Mouse (Mus musculus) MEL (cell line): ENCODE measurements around the gene Ccdc171.

Experiments
- CTCF ChIP-seq, 3 experiments: IDR thresholded peaks in 2 of 3; conservative IDR thresholded peaks in 1 of 3; 2 replicates each; pipeline ENCODE4 v1.5.1; 2011 to 2012; ENCODE audit warnings: low read length in 3 of 3, low read depth in 2 of 3, mild to moderate bottlenecking in 2 of 3, improper control_type of control experiment in 1 of 3, inconsistent platforms in 1 of 3, mixed read lengths in 1 of 3, moderate library complexity in 1 of 3; ENCODE audit not compliant: control insufficient read depth in 1 of 3, insufficient read depth in 1 of 3, poor library complexity in 1 of 3, severe bottlenecking in 1 of 3
- KAT2A ChIP-seq: conservative IDR thresholded peaks from 2 replicates; pipeline ENCODE4 v1.6.1; 2012; ENCODE audit warnings: low read depth, low read length, improper control_type of control experiment, inconsistent platforms
- MAFK ChIP-seq: IDR thresholded peaks from 2 replicates; pipeline ENCODE4 v1.6.1; 2011; ENCODE audit warnings: low read depth, mild to moderate bottlenecking, low read length, improper control_type of control experiment, borderline replicate concordance
- MAX ChIP-seq: IDR thresholded peaks from 2 replicates; pipeline ENCODE4 v1.6.1; 2011; ENCODE audit warnings: low read length, improper control_type of control experiment
- POLR2A ChIP-seq, 2 experiments: IDR thresholded peaks; 2 replicates each; pipeline ENCODE4 v1.6.1; 2011 to 2012; ENCODE audit warnings: low read length in 2 of 2, mild to moderate bottlenecking in 2 of 2, control low read depth in 1 of 2, improper control_type of control experiment in 1 of 2, low read depth in 1 of 2, moderate library complexity in 1 of 2; ENCODE audit not compliant: control insufficient read depth in 1 of 2, insufficient read depth in 1 of 2, poor library complexity in 1 of 2
- POLR2AphosphoS2 ChIP-seq: IDR thresholded peaks from 2 replicates; pipeline ENCODE4 v1.6.1; 2011; ENCODE audit warnings: low read length, improper control_type of control experiment
- TCF12 ChIP-seq: IDR thresholded peaks from 2 replicates; pipeline ENCODE4 v1.6.1; 2014; ENCODE audit warnings: low read depth, mild to moderate bottlenecking, inconsistent platforms, low read length, improper control_type of control experiment, moderate library complexity
- ZMIZ1 ChIP-seq: IDR thresholded peaks from 2 replicates; pipeline ENCODE4 v1.6.1; 2012; ENCODE audit warnings: low read depth, mild to moderate bottlenecking, inconsistent platforms, low read length, improper control_type of control experiment, moderate library complexity
- ZNF384 ChIP-seq: IDR thresholded peaks from 2 replicates; pipeline ENCODE4 v1.6.1; 2012; ENCODE audit warnings: low read depth, mild to moderate bottlenecking, inconsistent platforms, low read length, improper control_type of control experiment

GRCm38 (mm10) chr4:83862295-83862694 lies 336.9 kb downstream of the Ccdc171 start:
- no peak for TF ChIP-seq ZNF384
- TF ChIP-seq MAFK: no peak
- no peak for TF ChIP-seq MAX
- no peak for TF ChIP-seq CTCF (IDR thresholded peaks at IDR 0.05 in 2 of 3, conservative IDR thresholded peaks at IDR 0.05 in 1 of 3; ENCODE audit: control insufficient read depth in 1 of 3, insufficient read depth in 1 of 3, low read depth in 2 of 3, low read length in 3 of 3, poor library complexity in 1 of 3, severe bottlenecking in 1 of 3)
- TF ChIP-seq POLR2A (IDR thresholded peaks at IDR 0.05; ENCODE audit: control insufficient read depth in 1 of 2, insufficient read depth in 1 of 2, low read depth in 1 of 2, low read length in 2 of 2, poor library complexity in 1 of 2): no peak
- no peak for TF ChIP-seq TCF12
- TF ChIP-seq KAT2A: no peak
- TF ChIP-seq ZMIZ1: no peak
- TF ChIP-seq POLR2AphosphoS2: no peak
